Mouse (Mus musculus) liver, embryonic 16.5 days (tissue): ENCODE results near the gene Pde1c. TPM values are rescaled to one million over a fixed set of nuclear protein-coding genes. Genes with fewer than 3 reads are reported as not detected.

Experiments
- ATAC-seq: fragments of 200-750 bp; cut with Nextera tagmentation; 2 replicates; pipeline ENCODE4 v1.8.0; 2017; ENCODE audit warnings: low read depth, mild to moderate bottlenecking, moderate number of reproducible peaks, moderate library complexity
- H3K27ac ChIP-seq: fragments of 300-500 bp; sonication (generic); 2 replicates; pipeline ENCODE4 v1.5.1; 2014; ENCODE audit warnings: mild to moderate bottlenecking, low read length
- H3K27me3 ChIP-seq: fragments of 300-500 bp; sonication (generic); 2 replicates; pipeline ENCODE4 v1.6.1; 2014; ENCODE audit warnings: low read depth, low read length, mixed read lengths; ENCODE audit not compliant: control insufficient read depth, insufficient read depth
- H3K36me3 ChIP-seq: fragments of 300-500 bp; sonication (generic); 2 replicates; pipeline ENCODE4 v1.6.1; 2014; ENCODE audit warnings: mild to moderate bottlenecking; ENCODE audit not compliant: control insufficient read depth, insufficient read depth
- H3K4me1 ChIP-seq: fragments of 300-500 bp; sonication (generic); 2 replicates; pipeline ENCODE4 v1.6.1; 2014; ENCODE audit warnings: low read depth, low read length, mixed read lengths; ENCODE audit not compliant: control insufficient read depth
- H3K4me2 ChIP-seq: fragments of 300-500 bp; sonication (generic); 2 replicates; pipeline ENCODE4 v1.6.1; 2014; ENCODE audit warnings: low read depth, low read length, mixed read lengths
- H3K4me3 ChIP-seq: fragments of 300-500 bp; sonication (generic); 2 replicates; pipeline ENCODE4 v1.5.1; 2014; ENCODE audit warnings: low read depth, mild to moderate bottlenecking, low read length
- H3K9ac ChIP-seq: fragments of 300-500 bp; sonication (generic); 2 replicates; pipeline ENCODE4 v1.6.1; 2014; ENCODE audit warnings: low read depth, low read length
- H3K9me3 ChIP-seq: fragments of 300-500 bp; sonication (generic); replicated peaks from 2 replicates; pipeline ENCODE4 v1.6.1; 2016; ENCODE audit warnings: low read length; ENCODE audit not compliant: control insufficient read depth
- WGBS: fragments of 180-500 bp; shearing (Covaris S2); extraction: QIAGEN DNeasy Blood & Tissue Kit; methylation state at CpG from one replicate; pipeline ENCODE4 v1.1.7; 2014; ENCODE audit not compliant: insufficient replicate concordance; 5-methylcytosine and 5-hydroxymethylcytosine counted together
- polyA plus RNA-seq: library from polyadenylated mRNA; unstranded; fragments of >200 nt; fragmentation: Nextera tagmentation; extraction: Ambion mirVana; gene quantifications from 2 replicates; pipeline ENCODE4 v1.2.1, GENCODE M21; 2015

Gene Pde1c
- polyA plus RNA-seq, 1 experiment from 2014 or later: 0.44 TPM

- H3K9ac ChIP-seq: no peak overlapping the region
- no peak for ATAC-seq
- no peak overlapping the region for H3K4me2 ChIP-seq
- H3K27me3 ChIP-seq: no peaks in the 10 kb centered on the region
- H3K4me3 ChIP-seq: no peak overlapping the region
- H3K36me3 ChIP-seq: no peaks in the 10 kb centered on the region
- 74% methylated on average over 3 of the region's 3 CpGs for WGBS
- no peaks in the 10 kb centered on the region for H3K9me3 ChIP-seq
- H3K4me1 ChIP-seq: no peaks in the 10 kb centered on the region
- H3K27ac ChIP-seq: no peak overlapping the region
Measured at GRCm38 (mm10) chr6:56156836-56157235, 412.1 kb downstream of the Pde1c start.

GRCm38 (mm10) chr6:56130493-56131159 is 438.3 kb downstream of the Pde1c start:
- Histone ChIP-seq H3K27me3 (no peaks in the 10 kb centered on the region), H3K27ac (no peak overlapping the region)
- 52% methylated on average over 3 of the region's 3 CpGs for WGBS

GRCm38 (mm10) chr6:56099520-56100101 is 469.3 kb downstream of the Pde1c start:
- no peak overlapping the region for H3K4me2 ChIP-seq
- no peak for ATAC-seq

More at GRCm38 (mm10) chr6:56130493-56131159, 438.3 kb downstream of the Pde1c start:
- H3K4me1 ChIP-seq: no peaks in the 10 kb centered on the region
- no peaks in the 10 kb centered on the region for H3K36me3 ChIP-seq
- no peak overlapping the region for H3K4me2 ChIP-seq
- H3K4me3 ChIP-seq: no peak overlapping the region
- no peak for ATAC-seq
- H3K9me3 ChIP-seq: no peaks in the 10 kb centered on the region
- no peak overlapping the region for H3K9ac ChIP-seq

GRCm38 (mm10) chr6:56098427-56098826 is 470.5 kb downstream of the Pde1c start:
- WGBS: 52% methylated on average over 5 of the region's 5 CpGs

More at GRCm38 (mm10) chr6:56099520-56100101, 469.3 kb downstream of the Pde1c start:
- H3K4me3 ChIP-seq: no peak overlapping the region
- H3K9me3 ChIP-seq: no peaks in the 10 kb centered on the region
- 61% methylated on average over 2 of the region's 2 CpGs for WGBS
- H3K27me3 ChIP-seq: no peaks in the 10 kb centered on the region
- H3K9ac ChIP-seq: no peak overlapping the region
- no peaks in the 10 kb centered on the region for H3K36me3 ChIP-seq
- H3K4me1 ChIP-seq: no peaks in the 10 kb centered on the region
- no peak overlapping the region for H3K27ac ChIP-seq

GRCm38 (mm10) chr6:56076378-56076805 is 492.5 kb downstream of the Pde1c start:
- no peak overlapping the region for H3K27ac ChIP-seq
- WGBS: 45% methylated on average over 4 of the region's 4 CpGs
- H3K4me1 ChIP-seq: no peaks in the 10 kb centered on the region
- ATAC-seq: no peak
- no peak overlapping the region for H3K4me2 ChIP-seq
- H3K9me3 ChIP-seq: no peaks in the 10 kb centered on the region
- no peak overlapping the region for H3K4me3 ChIP-seq
- no peaks in the 10 kb centered on the region for H3K27me3 ChIP-seq
- H3K36me3 ChIP-seq: no peaks in the 10 kb centered on the region
- H3K9ac ChIP-seq: no peak overlapping the region

More at GRCm38 (mm10) chr6:56098427-56098826, 470.5 kb downstream of the Pde1c start:
- no peaks in the 10 kb centered on the region for H3K27me3 ChIP-seq
- no peaks in the 10 kb centered on the region for H3K4me1 ChIP-seq
- H3K36me3 ChIP-seq: no peaks in the 10 kb centered on the region
- H3K4me2 ChIP-seq: no peak overlapping the region
- no peak overlapping the region for H3K27ac ChIP-seq
- H3K4me3 ChIP-seq: no peak overlapping the region
- no peaks in the 10 kb centered on the region for H3K9me3 ChIP-seq
- no peak for ATAC-seq
- H3K9ac ChIP-seq: no peak overlapping the region

- H3K36me3 ChIP-seq: no peaks in the 10 kb centered on the region
- H3K27ac ChIP-seq: no peak overlapping the region
- no peak overlapping the region for H3K4me3 ChIP-seq
- no peak overlapping the region for H3K4me2 ChIP-seq
- H3K9ac ChIP-seq: no peak overlapping the region
- H3K27me3 ChIP-seq: no peaks in the 10 kb centered on the region
- ATAC-seq: no peak
- H3K9me3 ChIP-seq: no peaks in the 10 kb centered on the region
- H3K4me1 ChIP-seq: no peaks in the 10 kb centered on the region
Measured at GRCm38 (mm10) chr6:56068516-56068915, 500.4 kb downstream of the Pde1c start.

GRCm38 (mm10) chr6:56066632-56067282 is 502.1 kb downstream of the Pde1c start:
- H3K4me1 ChIP-seq: no peaks in the 10 kb centered on the region
- H3K36me3 ChIP-seq: no peaks in the 10 kb centered on the region
- ATAC-seq: no peak
- no peak overlapping the region for H3K9ac ChIP-seq
- no peaks in the 10 kb centered on the region for H3K9me3 ChIP-seq
- 28% methylated on average over 5 of the region's 5 CpGs for WGBS
- no peak overlapping the region for H3K4me2 ChIP-seq
- no peak overlapping the region for H3K27ac ChIP-seq
- H3K27me3 ChIP-seq: no peaks in the 10 kb centered on the region
- H3K4me3 ChIP-seq: no peak overlapping the region

GRCm38 (mm10) chr6:56063736-56064135 is 505.2 kb downstream of the Pde1c start:
- H3K4me2 ChIP-seq: no peak overlapping the region
- H3K27ac ChIP-seq: no peak overlapping the region
- H3K4me1 ChIP-seq: no peaks in the 10 kb centered on the region
- no peak overlapping the region for H3K9ac ChIP-seq
- no peaks in the 10 kb centered on the region for H3K27me3 ChIP-seq
- H3K36me3 ChIP-seq: no peaks in the 10 kb centered on the region
- no peaks in the 10 kb centered on the region for H3K9me3 ChIP-seq
- no peak overlapping the region for H3K4me3 ChIP-seq
- no peak for ATAC-seq

GRCm38 (mm10) chr6:56049104-56049503 is 519.8 kb downstream of the Pde1c start:
- Histone ChIP-seq H3K4me2 (no peak overlapping the region), H3K4me1 (no peaks in the 10 kb centered on the region), H3K27ac (no peak overlapping the region), H3K9me3 (no peaks in the 10 kb centered on the region), H3K27me3 (no peaks in the 10 kb centered on the region), H3K36me3 (no peaks in the 10 kb centered on the region), H3K4me3 (no peak overlapping the region), H3K9ac (no peak overlapping the region)
- 25% methylated on average over 4 of the region's 4 CpGs for WGBS
- ATAC-seq: no peak
